Mouse (Mus musculus) G1E (cell line): Measurements from ENCODE around the gene Cxcl15. TPM values are rescaled to one million over a fixed set of nuclear protein-coding genes. Genes with fewer than 3 reads are reported as not detected.

Experiments used
- ATAC-seq: 2 replicates; pipeline ENCODE4 v1.8.0; 2016; ENCODE audit warnings: mild to moderate bottlenecking; ENCODE audit not compliant: insufficient number of reproducible peaks, poor library complexity, low FRiP score, severe bottlenecking; ENCODE audit errors: extremely low read depth
- DNase-seq: peaks from one replicate; pipeline ENCODE4 v3.0.0; 2012; ENCODE audit warnings: low spot score
- H3K27me3 ChIP-seq: 2 replicates; pipeline ENCODE4 v1.6.1; 2012; ENCODE audit warnings: mild to moderate bottlenecking, low read length, inconsistent platforms; ENCODE audit not compliant: insufficient read depth
- H3K36me3 ChIP-seq: replicated peaks from 2 replicates; pipeline ENCODE3; 2012; ENCODE audit warnings: mild to moderate bottlenecking, inconsistent platforms
- H3K4me1 ChIP-seq: 2 replicates; pipeline ENCODE4 v1.6.1; 2012; ENCODE audit warnings: low read depth, low read length, inconsistent platforms, mixed read lengths; ENCODE audit not compliant: insufficient read depth
- H3K4me3 ChIP-seq: 2 replicates; pipeline ENCODE4 v1.5.1; 2012; ENCODE audit warnings: low read depth, mild to moderate bottlenecking, inconsistent platforms, low read length, moderate library complexity, mixed read lengths
- H3K9me3 ChIP-seq: replicated peaks from 2 replicates; pipeline ENCODE4 v1.6.1; 2012; ENCODE audit warnings: inconsistent platforms
- CTCF ChIP-seq: IDR thresholded peaks from 2 replicates; pipeline ENCODE4 v1.5.1; 2012; ENCODE audit warnings: low read depth, low read length, inconsistent platforms, mixed read lengths
- GATA1 ChIP-seq: IDR thresholded peaks from 2 replicates; pipeline ENCODE4 v1.6.1; 2012; ENCODE audit warnings: borderline replicate concordance, low read length, inconsistent platforms, mixed read lengths
- GATA2 ChIP-seq: IDR thresholded peaks from 2 replicates; pipeline ENCODE4 v1.6.1; 2012; ENCODE audit warnings: low read depth, low read length, inconsistent platforms, borderline replicate concordance
- POLR2AphosphoS5 ChIP-seq: IDR thresholded peaks from 2 replicates; pipeline ENCODE4 v1.6.1; 2012; ENCODE audit warnings: low read depth, low read length, inconsistent platforms; ENCODE audit not compliant: insufficient replicate concordance
- TAL1 ChIP-seq: conservative IDR thresholded peaks from 2 replicates; pipeline ENCODE4 v1.6.1; 2012; ENCODE audit warnings: low read depth, low read length, inconsistent platforms, mixed read lengths
- polyA plus RNA-seq: library from polyadenylated mRNA; stranded (reverse); fragments of >175 nt; gene quantifications from 2 replicates; pipeline ENCODE4 v1.2.3, GENCODE M21; 2012
- total RNA-seq, 2 experiments: library from RNA; stranded (forward) in 1 of 2; stranded (reverse) in 1 of 2; fragments of 200-1000 nt in 1 of 2; fragments of >200 nt in 1 of 2; fragmentation: Nextera tagmentation in 1 of 2; gene quantifications; 2 replicates each; pipeline ENCODE4 v1.2.3; 2014 to 2017

The Cxcl15 gene
- total RNA-seq (2014; fragmentation: Nextera tagmentation) = not detected in 2 replicates
- total RNA-seq (2017) = 0.06 and 0.11 TPM in 2 replicates
- not detected in 2 replicates for polyA plus RNA-seq

DNA sequence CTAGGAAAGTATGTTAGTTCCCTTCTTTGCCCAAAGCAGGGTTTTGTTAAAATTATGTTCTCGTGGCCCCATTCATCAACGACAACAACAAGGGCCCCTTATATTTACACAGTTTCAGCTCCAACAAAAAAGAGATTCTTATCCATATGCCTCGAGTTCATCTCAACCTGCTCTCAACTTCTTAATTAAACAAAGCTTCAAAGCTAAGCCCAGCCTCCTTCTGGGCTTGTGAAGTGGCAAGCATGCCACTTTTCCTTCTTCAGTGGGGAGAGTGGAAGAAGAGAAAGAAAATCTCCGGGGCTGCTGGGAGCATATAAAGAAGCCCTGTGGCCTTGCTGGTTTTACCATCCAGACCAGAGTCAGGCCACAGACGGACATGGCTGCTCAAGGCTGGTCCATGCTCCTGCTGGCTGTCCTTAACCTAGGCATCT is at the start of gene Cxcl15:
Gene Cxcl15, plus strand, starts transcription at position 340 of the 431 bp plus-strand sequence.
- no peak within 1 kb of the TSS for H3K4me3 ChIP-seq
- H3K27me3 ChIP-seq = peaks cover 7% of the 10 kb centered on the region; the same call in 1 of the 2 replicates
- no peak for TF ChIP-seq GATA2
- TF ChIP-seq GATA1 = no peak
- TF ChIP-seq TAL1 = no peak
- TF ChIP-seq CTCF = no peak
- no peak for TF ChIP-seq POLR2AphosphoS5
- DNase-seq (no peak), ATAC-seq (no peak)
- no peaks in the 10 kb centered on the region for H3K36me3 ChIP-seq
- no peaks in the 10 kb centered on the region for H3K4me1 ChIP-seq
- no peaks in the 10 kb centered on the region for H3K9me3 ChIP-seq

- Histone ChIP-seq H3K27me3 (no peaks in the 10 kb centered on the region), H3K36me3 (no peaks in the 10 kb centered on the region), H3K4me1 (peaks cover 23% of the 10 kb centered on the region), H3K4me3 (no peak overlapping the region), H3K9me3 (no peaks in the 10 kb centered on the region)
- no peak for DNase-seq
- ATAC-seq = no peak
- TF ChIP-seq CTCF = no peak
- no peak for TF ChIP-seq TAL1
- TF ChIP-seq GATA1 = no peak
- TF ChIP-seq POLR2AphosphoS5 = no peak
These were observed 40.4 kb upstream of the Cxcl15 start for GRCm38 (mm10) chr5:90753934-90754333.

DNA sequence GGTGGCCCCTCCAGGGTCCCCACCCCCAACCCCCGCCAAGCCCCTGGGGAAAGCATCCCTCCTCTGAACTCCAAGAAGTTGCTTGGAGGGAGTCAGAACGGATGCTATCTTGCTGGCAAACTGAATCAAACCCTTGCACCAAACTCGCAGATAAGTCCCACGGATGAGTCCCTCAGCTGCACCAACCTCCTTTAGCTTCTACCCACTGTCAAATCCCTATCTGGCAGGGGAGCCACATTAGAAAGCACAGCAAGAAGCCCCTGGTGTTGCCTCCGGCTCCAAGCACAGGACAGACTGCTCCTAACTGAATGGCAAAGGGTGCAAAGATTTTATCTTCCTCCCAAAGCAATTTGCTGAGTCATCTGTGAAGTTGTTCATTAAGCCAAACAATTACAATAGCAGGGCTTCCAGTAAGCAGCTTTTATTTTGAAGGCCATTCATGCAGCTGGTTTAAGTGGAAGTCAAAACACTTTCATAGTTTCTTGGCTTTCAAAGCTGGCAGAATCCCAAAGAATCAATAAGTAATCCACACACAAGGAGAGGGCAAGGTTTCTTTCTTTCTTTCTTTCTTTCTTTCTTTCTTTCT is 36.2 kb upstream of the Cxcl15 start:
- Histone ChIP-seq H3K9me3 (no peaks in the 10 kb centered on the region; the same call in 1 of the 2 replicates), H3K27me3 (no peaks in the 10 kb centered on the region), H3K4me3 (peak overlapping the region; percentile 23; the same call in 1 of the 2 replicates), H3K36me3 (no peaks in the 10 kb centered on the region), H3K4me1 (peaks cover 48% of the 10 kb centered on the region)
- TF ChIP-seq GATA1 (no peak), TAL1 (no peak), GATA2 (no peak), CTCF (no peak), POLR2AphosphoS5 (no peak)
- peak; percentile 76 for ATAC-seq
- DNase-seq = peak; percentile 10

GRCm38 (mm10) chr5:90759077-90760065 is 35.0 kb upstream of the Cxcl15 start, which contains the start of gene Cxcl5:
Cxcl5 (plus strand) TSS chr5:90759360.
- Histone ChIP-seq H3K9me3 (no peaks in the 10 kb centered on the region; the same call in 1 of the 2 replicates), H3K4me1 (peaks cover 53% of the 10 kb centered on the region), H3K36me3 (no peaks in the 10 kb centered on the region), H3K4me3 (peak within 1 kb of the TSS; percentile 41; the same call in 1 of the 2 replicates), H3K27me3 (no peaks in the 10 kb centered on the region)
- ATAC-seq (no peak), DNase-seq (no peak)
- no peak for TF ChIP-seq POLR2AphosphoS5
- no peak for TF ChIP-seq GATA1
- no peak for TF ChIP-seq CTCF
- no peak for TF ChIP-seq GATA2
- no peak for TF ChIP-seq TAL1

- no peak overlapping the region for H3K4me3 ChIP-seq
- H3K4me1 ChIP-seq = peaks cover 56% of the 10 kb centered on the region
- no peak for TF ChIP-seq TAL1
- TF ChIP-seq CTCF = no peak
- no peak for TF ChIP-seq GATA2
- no peak for TF ChIP-seq GATA1
- no peak for TF ChIP-seq POLR2AphosphoS5
These were observed 34.0 kb upstream of the Cxcl15 start for GRCm38 (mm10) chr5:90760303-90760702.

GRCm38 (mm10) chr5:90760844-90761243 is 33.5 kb upstream of the Cxcl15 start:
- DNase-seq (no peak), ATAC-seq (no peak)
- H3K9me3 ChIP-seq = no peaks in the 10 kb centered on the region; the same call in 1 of the 2 replicates
- no peaks in the 10 kb centered on the region for H3K36me3 ChIP-seq
- no peak for TF ChIP-seq TAL1
- TF ChIP-seq GATA1 = no peak
- TF ChIP-seq POLR2AphosphoS5 = no peak
- TF ChIP-seq CTCF = no peak
- TF ChIP-seq GATA2 = no peak
- H3K27me3 ChIP-seq = no peaks in the 10 kb centered on the region
- peaks cover 60% of the 10 kb centered on the region for H3K4me1 ChIP-seq
- no peak overlapping the region for H3K4me3 ChIP-seq

More at GRCm38 (mm10) chr5:90760303-90760702, 34.0 kb upstream of the Cxcl15 start:
- H3K36me3 ChIP-seq = no peaks in the 10 kb centered on the region
- no peaks in the 10 kb centered on the region; the same call in 1 of the 2 replicates for H3K9me3 ChIP-seq
- H3K27me3 ChIP-seq = no peaks in the 10 kb centered on the region
- ATAC-seq (no peak), DNase-seq (no peak)
